Mouse (Mus musculus) layer of hippocampus, adult 2 months (tissue): ENCODE results near the gene Myzap. TPM values are rescaled to one million over a fixed set of nuclear protein-coding genes. Genes with fewer than 3 reads are reported as not detected.

ENCODE experiments used
- DNase-seq, 2 experiments: peaks; one replicate each; pipeline ENCODE4 v3.0.0; 2022; ENCODE audit warnings: low spot score in 2 of 2
- H3K27ac ChIP-seq: fragments of 200-600 bp; 2 replicates; pipeline ENCODE4 v1.8.1; 2022
- H3K4me3 ChIP-seq: fragments of 200-600 bp; 2 replicates; pipeline ENCODE4 v1.8.1; 2022; ENCODE audit warnings: mild to moderate bottlenecking
- CTCF ChIP-seq: fragments of 200-600 bp; conservative IDR thresholded peaks from 2 replicates; pipeline ENCODE4 v1.8.1; 2022; ENCODE audit warnings: antibody characterized with exemption, mild to moderate bottlenecking, moderate library complexity
- total RNA-seq, 2 experiments: library from RNA; stranded (reverse); gene quantifications; 2 replicates each; pipeline ENCODE4 v1.2.3; 2021

The Myzap gene
- total RNA-seq, 2 experiments from 2014 or later = 1.1 to 1.9 TPM

DNA sequence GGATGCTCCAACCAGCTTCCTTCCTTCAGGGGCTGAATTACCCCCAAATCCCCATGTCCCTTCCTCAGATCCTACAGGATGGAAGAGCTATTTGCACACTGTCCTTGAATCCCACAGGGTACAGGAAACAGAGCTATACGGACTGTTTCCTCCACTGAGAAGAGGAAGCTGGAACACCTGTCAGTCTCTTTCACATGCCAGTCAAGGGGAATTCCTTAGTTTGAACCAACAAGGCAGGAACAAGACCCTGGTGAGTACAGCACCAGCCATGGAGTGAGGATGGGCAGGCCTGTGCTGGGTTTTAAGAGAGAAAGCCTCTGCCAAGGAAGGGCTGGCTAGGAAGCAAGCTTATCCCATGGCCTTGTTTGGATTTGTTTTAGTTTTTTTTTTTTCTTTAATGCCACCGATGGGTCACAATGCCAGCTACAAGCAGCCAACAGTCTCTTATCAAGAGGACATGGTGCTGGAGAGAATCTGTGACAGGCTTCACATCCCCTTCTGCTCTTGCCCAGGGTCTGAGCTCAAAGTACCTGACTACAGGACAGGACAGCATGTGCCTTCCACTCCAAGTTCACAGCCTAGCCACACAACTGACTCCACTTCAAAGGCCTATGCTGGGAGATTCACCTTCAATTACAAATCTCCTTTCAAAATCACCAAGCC, 3.1 kb downstream of the Myzap start:
- Histone ChIP-seq H3K27ac (no peak overlapping the region), H3K4me3 (no peak overlapping the region)
- no peak for TF ChIP-seq CTCF
- no peak for DNase-seq

DNA sequence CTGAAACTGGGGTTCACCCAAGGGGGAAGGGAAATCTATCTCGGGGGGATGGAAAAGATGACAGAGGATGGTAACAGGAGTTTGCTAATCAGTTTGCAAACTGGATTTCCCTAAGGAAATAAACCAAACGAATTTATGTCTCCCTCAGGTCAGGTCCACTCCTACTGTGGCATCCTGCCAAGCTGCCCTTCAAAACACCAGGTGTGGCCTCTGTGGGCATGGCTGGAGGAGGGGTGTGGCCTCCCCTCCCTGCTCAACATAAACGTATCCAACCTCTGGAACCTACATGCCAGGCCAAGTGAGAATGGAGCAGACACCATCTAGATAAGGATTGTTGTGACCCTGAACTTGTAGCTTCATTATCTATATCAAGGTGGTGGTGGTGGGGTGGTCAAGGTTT, 5.8 kb downstream of the Myzap start:
- no peak overlapping the region for H3K27ac ChIP-seq
- TF ChIP-seq CTCF = no peak
- H3K4me3 ChIP-seq = no peak overlapping the region
- no peak for DNase-seq

- no peak overlapping the region for H3K27ac ChIP-seq
- no peak for DNase-seq
- H3K4me3 ChIP-seq = no peak overlapping the region
- no peak for TF ChIP-seq CTCF
These were observed 9.4 kb downstream of the Myzap start for GRCm38 (mm10) chr9:71582771-71583170.

GRCm38 (mm10) chr9:71578896-71579564, 13.1 kb downstream of the Myzap start:
- no peak overlapping the region for H3K27ac ChIP-seq
- peak; percentile 10 to 13 for DNase-seq
- TF ChIP-seq CTCF = no peak
- no peak overlapping the region for H3K4me3 ChIP-seq

- no peak for DNase-seq
- Histone ChIP-seq H3K27ac (no peak overlapping the region), H3K4me3 (no peak overlapping the region)
- TF ChIP-seq CTCF = no peak
These were observed 17.7 kb downstream of the Myzap start for GRCm38 (mm10) chr9:71574440-71574839.

GRCm38 (mm10) chr9:71573771-71574340, 18.3 kb downstream of the Myzap start:
- Histone ChIP-seq H3K4me3 (no peak overlapping the region), H3K27ac (no peak overlapping the region)
- DNase-seq = no peak
- TF ChIP-seq CTCF = no peak

DNA sequence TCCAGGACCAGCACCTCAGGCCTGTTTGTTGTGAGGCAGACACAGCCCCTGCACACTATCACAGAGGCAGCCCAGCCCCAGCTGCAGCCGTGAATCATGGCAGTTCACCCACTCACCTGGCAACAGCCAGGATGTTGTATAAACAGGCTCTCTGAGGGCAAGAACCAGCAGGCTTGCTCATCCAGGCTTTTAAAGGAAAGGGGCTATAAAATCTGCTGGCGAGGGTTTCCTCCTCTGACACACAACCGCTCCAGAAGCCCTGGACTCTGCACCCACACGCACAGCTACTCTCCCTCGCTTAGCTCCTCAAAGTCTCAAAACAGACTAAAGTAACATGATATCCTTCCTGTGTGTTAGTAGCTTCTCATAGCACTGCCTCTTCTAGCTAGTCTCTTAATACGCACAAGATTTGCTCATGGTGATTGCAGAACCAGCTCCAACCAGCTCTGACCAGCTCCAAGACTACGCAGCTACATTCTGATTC, 21.0 kb downstream of the Myzap start:
- H3K27ac ChIP-seq = no peak overlapping the region
- no peak overlapping the region for H3K4me3 ChIP-seq
- TF ChIP-seq CTCF = no peak
- no peak for DNase-seq

DNA sequence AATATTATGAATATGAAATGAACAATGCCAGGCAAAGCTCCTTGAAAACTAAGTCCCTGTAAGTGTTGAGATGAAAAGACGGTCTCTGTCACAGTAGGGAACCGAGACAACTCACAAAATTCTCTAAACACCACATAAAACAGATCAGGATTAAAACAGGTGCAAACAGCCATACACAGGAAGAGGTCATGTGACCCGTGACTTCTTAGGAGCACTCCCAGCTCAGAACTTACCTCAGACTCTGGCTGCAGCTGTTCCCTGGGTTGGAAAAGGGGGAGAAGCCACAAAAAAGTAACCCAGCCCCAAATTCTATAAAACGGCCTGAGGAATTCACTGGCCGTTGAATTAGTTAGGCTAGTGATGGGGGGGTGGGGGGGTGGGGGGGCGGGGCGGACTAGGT, 22.0 kb downstream of the Myzap start:
- Histone ChIP-seq H3K4me3 (no peak overlapping the region), H3K27ac (no peak overlapping the region)
- TF ChIP-seq CTCF = no peak
- no peak for DNase-seq

DNA sequence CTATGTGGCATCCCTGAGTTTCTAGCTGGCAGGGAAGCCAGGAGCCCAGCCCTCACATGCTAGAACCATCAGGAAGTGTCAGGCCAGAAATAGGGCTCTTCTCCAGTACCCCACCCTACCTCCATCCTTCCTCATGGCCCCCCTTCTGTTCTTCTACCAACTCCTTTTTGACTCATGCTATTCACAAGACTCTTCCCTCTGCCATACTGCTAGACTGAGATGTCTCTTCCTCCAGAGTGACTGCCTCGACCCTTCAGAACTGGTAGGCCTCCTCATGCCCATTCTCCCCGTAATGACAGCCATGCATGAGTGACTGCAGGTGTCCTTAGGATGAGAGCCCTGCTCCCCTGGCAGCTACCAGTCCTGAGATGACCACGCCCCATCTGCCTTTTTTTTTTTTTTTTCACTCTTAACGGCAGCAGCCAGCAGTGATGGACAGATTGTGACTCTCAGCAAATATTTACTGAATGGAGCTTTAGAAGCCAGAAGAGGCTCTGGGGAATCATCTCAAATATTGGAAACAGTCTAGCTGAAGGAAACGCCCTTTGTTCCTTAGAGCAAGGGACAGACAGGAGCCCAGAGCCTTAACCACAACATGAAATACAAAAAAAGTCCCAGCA, 23.7 kb downstream of the Myzap start:
- Histone ChIP-seq H3K27ac (no peak overlapping the region), H3K4me3 (no peak overlapping the region)
- TF ChIP-seq CTCF = no peak
- no peak for DNase-seq

DNA sequence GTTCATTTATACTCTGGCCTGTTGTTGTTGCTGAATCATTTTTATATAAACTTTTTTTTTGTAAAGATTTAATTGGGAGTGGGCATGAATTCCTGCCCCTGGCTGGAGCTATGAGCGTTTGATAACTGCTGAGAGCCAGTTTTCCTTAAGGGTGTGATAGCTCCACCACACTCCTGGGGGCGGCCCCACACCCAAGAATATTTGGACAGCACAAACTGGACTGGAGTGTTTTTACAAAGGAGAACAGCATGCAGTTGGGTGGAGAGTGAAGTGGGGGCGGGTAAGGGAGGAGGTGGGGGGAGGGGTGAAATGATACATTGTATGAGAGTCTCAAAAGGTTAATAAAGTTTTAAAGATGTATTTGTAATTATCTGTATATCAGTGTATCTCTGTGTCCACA, 24.8 kb downstream of the Myzap start:
- DNase-seq = no peak
- H3K4me3 ChIP-seq = no peak overlapping the region
- no peak for TF ChIP-seq CTCF
- H3K27ac ChIP-seq = no peak overlapping the region

DNA sequence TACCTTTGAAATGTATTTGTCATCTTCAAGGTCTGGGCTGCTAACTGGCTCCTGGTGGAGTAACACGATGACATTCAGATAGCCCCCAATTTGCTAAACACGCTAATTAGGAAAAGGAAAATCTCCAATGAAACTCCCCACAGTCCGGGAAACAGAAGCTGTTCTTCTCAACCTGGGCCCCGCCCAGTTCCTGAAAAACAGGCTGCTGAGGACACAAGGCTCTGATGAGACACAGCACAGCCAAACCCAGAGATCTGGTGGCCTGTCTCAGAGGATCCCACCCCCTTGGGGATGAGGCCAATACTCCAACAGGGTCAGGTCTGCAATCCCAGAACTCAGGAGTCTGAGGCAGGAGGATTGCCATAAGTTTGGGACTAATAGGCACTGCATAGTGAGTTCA, 25.4 kb downstream of the Myzap start:
- DNase-seq = no peak
- Histone ChIP-seq H3K27ac (no peak overlapping the region), H3K4me3 (no peak overlapping the region)
- no peak for TF ChIP-seq CTCF

DNA sequence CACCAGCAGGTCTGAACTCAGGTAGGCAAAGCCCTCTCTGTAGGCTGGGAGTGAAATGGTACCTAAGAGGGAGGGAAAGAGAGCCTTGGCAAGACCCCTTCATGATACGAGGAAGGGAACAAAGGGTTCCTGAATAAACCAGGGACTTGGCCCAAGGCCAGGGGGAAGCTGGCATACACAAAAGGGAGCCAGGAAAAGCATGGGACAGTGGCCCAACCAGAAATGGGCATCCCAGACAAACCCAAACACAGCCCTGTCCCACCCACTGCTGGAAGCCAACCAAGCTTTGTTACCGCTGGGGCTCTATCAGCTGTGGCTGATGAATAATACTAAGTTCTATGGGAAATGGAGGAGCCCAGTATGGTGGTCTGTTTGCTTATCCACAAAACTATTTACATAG, 34.4 kb downstream of the Myzap start:
- TF ChIP-seq CTCF = no peak
- DNase-seq = peak; percentile 15 to 43
- H3K4me3 ChIP-seq = no peak overlapping the region
- no peak overlapping the region for H3K27ac ChIP-seq

GRCm38 (mm10) chr9:71554001-71554400, 38.2 kb downstream of the Myzap start:
- no peak for DNase-seq
- H3K4me3 ChIP-seq = no peak overlapping the region
- TF ChIP-seq CTCF = no peak
- H3K27ac ChIP-seq = no peak overlapping the region
